Mouse (Mus musculus): ENCODE results near the gene Iqce. TPM values are rescaled to one million over a fixed set of nuclear protein-coding genes. Genes with fewer than 3 reads are reported as not detected.

Iqce gene
- polyA plus RNA-seq, 1 experiment from 2014 or later = 26.1 TPM

DNA sequence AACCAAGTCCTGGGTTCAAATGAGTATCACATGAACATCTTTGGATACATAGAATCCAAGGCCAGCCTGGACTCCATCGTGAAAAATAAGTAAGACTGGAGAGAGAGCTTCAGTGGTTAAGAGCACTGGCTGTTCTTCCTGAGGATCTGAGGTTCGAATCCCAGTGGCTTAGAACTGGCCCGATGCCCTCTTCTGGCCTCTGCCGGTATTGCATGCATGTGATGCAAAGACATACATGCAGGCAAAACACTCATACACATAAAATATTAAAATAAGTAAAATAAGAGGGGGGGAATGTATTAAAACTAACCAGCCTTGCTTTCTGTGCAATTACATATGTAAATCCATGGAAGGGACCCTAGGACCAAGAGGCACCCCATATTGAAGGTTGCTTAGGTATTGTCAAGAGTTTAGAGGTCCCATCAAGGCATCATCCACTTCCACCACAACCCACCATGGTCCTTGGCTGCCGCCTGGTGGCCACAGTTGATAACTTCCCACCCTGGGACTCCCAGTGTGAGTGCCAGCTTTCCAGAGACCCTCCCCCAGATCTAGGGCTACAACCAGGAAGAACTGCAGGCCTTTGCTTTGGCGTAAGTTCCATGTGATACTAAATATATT lies 82.9 kb downstream of the Iqce start:
- Histone ChIP-seq H3K9me3 (ENCODE audit: control insufficient read depth, low read length) (no peaks in the 10 kb centered on the region), H3K27ac (ENCODE audit: low read depth, low read length) (no peak overlapping the region), H3K36me3 (ENCODE audit: control insufficient read depth, insufficient read depth, low read length) (peaks cover 25% of the 10 kb centered on the region), H3K4me2 (ENCODE audit: low read depth, low read length) (no peak overlapping the region), H3K4me3 (ENCODE audit: low read depth, low read length) (no peak overlapping the region), H3K9ac (replicated peaks; ENCODE audit: low read depth, low read length) (no peak overlapping the region), H3K27me3 (ENCODE audit: control insufficient read depth, insufficient read depth, low read length) (no peaks in the 10 kb centered on the region), H3K4me1 (ENCODE audit: control insufficient read depth, insufficient read depth, low read length) (no peaks in the 10 kb centered on the region)
- no peak for ATAC-seq (ENCODE audit: low read depth)
- 22% methylated on average over 6 of the region's 6 CpGs for WGBS

DNA sequence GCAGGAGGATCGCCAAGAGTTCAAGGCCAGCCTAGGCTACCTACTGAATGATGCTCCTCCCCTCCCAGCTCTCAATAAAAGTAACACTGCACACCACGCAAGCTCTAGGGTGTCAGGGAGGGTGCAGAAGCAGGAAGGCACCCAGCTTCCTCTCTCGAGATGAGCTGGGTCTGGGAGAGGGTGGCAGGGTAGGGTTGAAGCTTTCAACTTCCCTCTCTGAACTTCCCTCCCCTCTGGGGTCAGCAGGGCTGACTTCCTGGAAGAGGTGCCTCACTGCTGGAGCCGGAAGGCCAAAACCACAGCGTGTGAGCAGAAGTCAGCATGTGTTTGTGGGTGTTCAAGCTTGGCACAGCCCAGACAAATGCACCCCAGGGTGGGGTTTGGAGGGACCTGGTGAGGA lies 84.5 kb downstream of the Iqce start:
- no peak overlapping the region for H3K27ac ChIP-seq (ENCODE audit: low read depth, low read length)
- no peaks in the 10 kb centered on the region for H3K4me1 ChIP-seq (ENCODE audit: control insufficient read depth, insufficient read depth, low read length)
- no peak overlapping the region for H3K4me3 ChIP-seq (ENCODE audit: low read depth, low read length)
- H3K9ac ChIP-seq (replicated peaks; ENCODE audit: low read depth, low read length) = no peak overlapping the region
- no peak overlapping the region for H3K4me2 ChIP-seq (ENCODE audit: low read depth, low read length)
- WGBS = 76% methylated on average over 5 of the region's 5 CpGs
- H3K27me3 ChIP-seq (ENCODE audit: control insufficient read depth, insufficient read depth, low read length) = no peaks in the 10 kb centered on the region
- no peaks in the 10 kb centered on the region for H3K9me3 ChIP-seq (ENCODE audit: control insufficient read depth, low read length)
- no peak for ATAC-seq (ENCODE audit: low read depth)
- H3K36me3 ChIP-seq (ENCODE audit: control insufficient read depth, insufficient read depth, low read length) = peaks cover 18% of the 10 kb centered on the region

DNA sequence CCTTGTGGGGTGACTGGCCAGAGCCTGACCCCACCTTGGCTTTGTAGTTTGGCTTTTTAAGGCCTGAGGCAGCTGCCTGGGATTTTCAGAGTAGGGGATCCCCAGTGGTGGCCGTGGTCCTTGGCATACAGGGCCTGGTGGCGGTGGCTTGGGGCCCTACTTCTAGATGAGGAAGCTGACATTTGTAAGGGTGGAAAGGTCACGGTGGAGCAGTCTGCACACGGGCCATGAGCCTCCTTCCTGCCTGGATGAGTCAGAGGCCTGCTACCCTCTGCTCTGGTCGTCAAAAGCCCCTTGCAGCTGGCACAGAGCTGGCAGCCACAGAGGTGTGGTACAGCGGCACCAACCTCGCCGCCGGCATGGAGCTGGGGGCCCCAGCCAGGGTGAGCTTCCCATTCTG lies 85.5 kb downstream of the Iqce start:
- Histone ChIP-seq H3K4me3 (ENCODE audit: low read depth, low read length) (no peak overlapping the region), H3K27ac (ENCODE audit: low read depth, low read length) (no peak overlapping the region), H3K4me2 (ENCODE audit: low read depth, low read length) (no peak overlapping the region), H3K27me3 (ENCODE audit: control insufficient read depth, insufficient read depth, low read length) (no peaks in the 10 kb centered on the region), H3K36me3 (ENCODE audit: control insufficient read depth, insufficient read depth, low read length) (peaks cover 9% of the 10 kb centered on the region), H3K9me3 (ENCODE audit: control insufficient read depth, low read length) (no peaks in the 10 kb centered on the region), H3K4me1 (ENCODE audit: control insufficient read depth, insufficient read depth, low read length) (peaks cover 7% of the 10 kb centered on the region; the same call in 1 of the 2 replicates), H3K9ac (replicated peaks; ENCODE audit: low read depth, low read length) (no peak overlapping the region)
- WGBS = 69% methylated on average over 9 of the region's 9 CpGs
- no peak for ATAC-seq (ENCODE audit: low read depth)

DNA sequence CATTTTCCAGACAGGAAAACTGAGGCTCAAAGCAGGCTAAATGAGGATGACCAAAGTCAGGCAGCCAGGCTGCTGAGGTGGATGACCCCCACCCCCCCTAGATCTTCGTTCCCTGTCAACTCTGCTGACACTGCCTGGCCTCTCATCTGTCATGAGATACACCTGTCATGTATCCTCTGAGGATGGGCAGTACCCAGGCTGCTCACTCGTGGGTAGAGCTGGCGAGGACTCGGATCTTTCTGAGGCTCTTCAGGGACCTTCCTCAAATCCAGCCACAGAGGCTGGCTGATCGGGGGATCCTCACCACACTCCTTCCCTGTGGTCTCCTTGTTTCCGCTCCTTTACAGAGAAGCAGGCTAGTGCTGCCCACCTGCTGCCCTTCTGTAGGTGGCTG lies 86.1 kb downstream of the Iqce start:
- WGBS = 86% methylated on average over 6 of the region's 6 CpGs
- H3K27ac ChIP-seq (ENCODE audit: low read depth, low read length) = no peak overlapping the region

DNA sequence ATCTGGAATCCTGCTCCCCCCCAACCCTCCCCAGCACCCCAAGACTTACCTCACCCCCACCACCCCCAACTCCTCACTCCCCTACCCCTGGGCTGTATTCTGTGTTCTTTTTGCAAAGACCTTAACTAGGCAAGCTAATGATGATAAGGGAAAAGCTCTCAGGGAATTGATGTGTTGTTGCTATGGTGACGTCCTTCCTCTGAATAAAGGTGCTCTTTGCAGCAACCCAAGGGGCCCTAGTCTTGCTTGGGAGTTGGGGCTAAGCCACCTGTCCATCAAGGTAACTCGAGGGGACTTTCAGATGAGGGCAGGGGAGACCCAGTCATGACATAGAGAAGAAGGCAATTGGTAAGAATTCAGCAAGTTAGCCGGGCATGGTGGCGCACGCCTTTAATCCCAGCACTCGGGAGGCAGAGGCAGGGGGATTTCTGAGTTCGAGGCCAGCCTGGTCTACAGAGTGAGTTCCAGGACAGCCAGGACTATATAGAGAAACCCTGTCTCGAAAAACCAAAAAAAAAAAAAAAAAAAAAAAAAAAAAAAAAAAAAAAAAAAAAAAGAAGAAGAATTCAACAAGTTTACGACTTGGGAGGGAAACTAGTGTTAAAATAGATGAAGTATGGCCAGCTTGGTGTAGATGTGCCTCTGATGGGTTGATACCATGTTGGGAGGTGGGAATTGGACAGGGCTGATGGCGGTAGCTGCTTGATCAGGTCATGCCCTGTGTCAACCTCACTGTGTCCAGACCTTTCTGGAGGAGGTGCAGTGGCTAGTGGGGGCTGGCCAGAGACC lies 86.7 kb downstream of the Iqce start:
- peaks cover 9% of the 10 kb centered on the region for H3K36me3 ChIP-seq (ENCODE audit: control insufficient read depth, insufficient read depth, low read length)
- no peak overlapping the region for H3K9ac ChIP-seq (replicated peaks; ENCODE audit: low read depth, low read length)
- 86% methylated on average over 9 of the region's 10 CpGs for WGBS
- no peak overlapping the region for H3K4me2 ChIP-seq (ENCODE audit: low read depth, low read length)
- H3K27me3 ChIP-seq (ENCODE audit: control insufficient read depth, insufficient read depth, low read length) = no peaks in the 10 kb centered on the region
- H3K4me3 ChIP-seq (ENCODE audit: low read depth, low read length) = no peak overlapping the region
- H3K4me1 ChIP-seq (ENCODE audit: control insufficient read depth, insufficient read depth, low read length) = peaks cover 19% of the 10 kb centered on the region
- ATAC-seq (ENCODE audit: low read depth) = no peak
- no peak overlapping the region for H3K27ac ChIP-seq (ENCODE audit: low read depth, low read length)
- no peaks in the 10 kb centered on the region for H3K9me3 ChIP-seq (ENCODE audit: control insufficient read depth, low read length)

More for the DNA sequence above, 86.1 kb downstream of the Iqce start:
- Histone ChIP-seq H3K4me2 (ENCODE audit: low read depth, low read length) (no peak overlapping the region), H3K36me3 (ENCODE audit: control insufficient read depth, insufficient read depth, low read length) (peaks cover 9% of the 10 kb centered on the region), H3K4me1 (ENCODE audit: control insufficient read depth, insufficient read depth, low read length) (peaks cover 13% of the 10 kb centered on the region), H3K27me3 (ENCODE audit: control insufficient read depth, insufficient read depth, low read length) (no peaks in the 10 kb centered on the region), H3K9ac (replicated peaks; ENCODE audit: low read depth, low read length) (no peak overlapping the region), H3K9me3 (ENCODE audit: control insufficient read depth, low read length) (no peaks in the 10 kb centered on the region), H3K4me3 (ENCODE audit: low read depth, low read length) (no peak overlapping the region)
- ATAC-seq (ENCODE audit: low read depth) = no peak

DNA sequence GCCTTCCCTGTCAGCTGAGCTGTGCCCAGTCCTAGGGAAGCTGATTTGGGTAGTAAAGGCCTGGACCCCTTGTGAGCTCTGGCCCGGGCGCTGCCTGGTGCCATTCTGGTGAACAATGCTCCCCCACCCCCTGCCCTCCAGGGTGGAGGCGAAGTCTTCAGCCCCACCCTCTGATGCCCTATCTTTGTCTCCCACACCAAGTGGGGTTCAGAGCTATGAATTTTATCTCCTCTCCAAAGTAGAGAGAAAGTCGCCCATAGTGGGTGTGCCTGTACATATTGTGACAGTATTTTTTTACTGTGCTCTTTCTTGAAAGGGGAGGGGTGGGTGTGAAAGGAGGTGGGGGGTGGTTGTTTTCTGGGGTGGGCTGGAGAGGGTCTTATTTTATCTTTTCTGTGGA lies 87.3 kb downstream of the Iqce start:
- H3K4me3 ChIP-seq (ENCODE audit: low read depth, low read length) = no peak overlapping the region
- peaks cover 24% of the 10 kb centered on the region for H3K4me1 ChIP-seq (ENCODE audit: control insufficient read depth, insufficient read depth, low read length)
- H3K27me3 ChIP-seq (ENCODE audit: control insufficient read depth, insufficient read depth, low read length) = no peaks in the 10 kb centered on the region
- no peak overlapping the region for H3K4me2 ChIP-seq (ENCODE audit: low read depth, low read length)
- H3K9ac ChIP-seq (replicated peaks; ENCODE audit: low read depth, low read length) = no peak overlapping the region
- WGBS = 84% methylated on average over 4 of the region's 4 CpGs
- no peaks in the 10 kb centered on the region for H3K9me3 ChIP-seq (ENCODE audit: control insufficient read depth, low read length)
- no peak for ATAC-seq (ENCODE audit: low read depth)
- H3K36me3 ChIP-seq (ENCODE audit: control insufficient read depth, insufficient read depth, low read length) = peaks cover 9% of the 10 kb centered on the region
- H3K27ac ChIP-seq (ENCODE audit: low read depth, low read length) = no peak overlapping the region

DNA sequence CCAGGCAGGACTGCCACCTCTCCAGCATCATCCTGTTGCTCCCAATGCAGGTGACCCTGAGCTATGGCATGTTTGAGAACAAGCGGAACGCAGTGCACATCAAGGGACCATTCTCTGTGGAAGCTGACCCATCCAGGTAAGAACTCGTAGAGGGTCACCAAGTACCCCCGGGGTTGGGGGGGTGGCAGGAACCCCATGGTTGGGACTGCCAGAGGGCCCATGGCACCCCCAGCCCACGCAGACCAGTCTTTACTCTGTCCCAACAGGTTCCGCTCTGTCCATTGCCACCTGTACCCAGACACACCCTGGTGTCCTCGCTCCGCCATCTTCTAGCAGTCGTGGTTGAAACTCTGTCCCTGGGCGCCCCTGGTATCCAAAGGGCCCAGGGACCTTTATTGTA lies 88.0 kb downstream of the Iqce start:
- WGBS = 97% methylated on average over 10 of the region's 10 CpGs
- ATAC-seq (ENCODE audit: low read depth) = no peak

DNA sequence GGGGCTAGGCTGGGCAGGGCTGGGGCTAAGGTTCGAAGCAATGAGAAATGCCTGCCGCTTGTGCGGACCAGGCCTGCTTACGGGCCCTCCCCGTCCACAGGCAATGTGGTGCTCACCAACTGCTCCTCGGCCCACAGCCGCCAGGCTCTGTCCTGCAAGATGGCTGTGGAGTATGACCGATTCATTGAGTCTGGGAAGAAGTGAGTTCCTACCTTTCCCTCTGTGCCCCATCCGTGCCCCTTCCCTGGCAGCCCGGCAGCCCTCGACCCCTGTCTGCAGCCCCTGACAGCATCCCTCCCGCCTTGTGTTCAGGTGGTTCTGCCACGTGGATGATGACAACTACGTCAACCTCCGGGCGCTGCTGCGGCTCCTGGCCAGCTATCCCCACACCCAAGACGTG lies 90.0 kb downstream of the Iqce start:
- Histone ChIP-seq H3K4me3 (ENCODE audit: low read depth, low read length) (peak overlapping the region; percentile 10; the same call in 1 of the 2 replicates), H3K9ac (replicated peaks; ENCODE audit: low read depth, low read length) (0 out of 2 replicates have a peak overlapping the region, but pooled peaks have one; percentile 53), H3K9me3 (ENCODE audit: control insufficient read depth, low read length) (no peaks in the 10 kb centered on the region), H3K4me2 (ENCODE audit: low read depth, low read length) (peak overlapping the region; percentile 85), H3K36me3 (ENCODE audit: control insufficient read depth, insufficient read depth, low read length) (peaks cover 9% of the 10 kb centered on the region), H3K27me3 (ENCODE audit: control insufficient read depth, insufficient read depth, low read length) (no peaks in the 10 kb centered on the region; the same call in 1 of the 2 replicates), H3K27ac (ENCODE audit: low read depth, low read length) (no peak overlapping the region), H3K4me1 (ENCODE audit: control insufficient read depth, insufficient read depth, low read length) (peaks cover 29% of the 10 kb centered on the region)
- 19% methylated on average over 18 of the region's 18 CpGs for WGBS
- ATAC-seq (ENCODE audit: low read depth) = no peak

More for the DNA sequence above, 88.0 kb downstream of the Iqce start:
- H3K9ac ChIP-seq (replicated peaks; ENCODE audit: low read depth, low read length) = no peak overlapping the region
- peaks cover 24% of the 10 kb centered on the region for H3K4me1 ChIP-seq (ENCODE audit: control insufficient read depth, insufficient read depth, low read length)
- no peaks in the 10 kb centered on the region for H3K27me3 ChIP-seq (ENCODE audit: control insufficient read depth, insufficient read depth, low read length)
- H3K36me3 ChIP-seq (ENCODE audit: control insufficient read depth, insufficient read depth, low read length) = peaks cover 9% of the 10 kb centered on the region
- no peak overlapping the region for H3K4me3 ChIP-seq (ENCODE audit: low read depth, low read length)
- no peak overlapping the region for H3K27ac ChIP-seq (ENCODE audit: low read depth, low read length)
- H3K4me2 ChIP-seq (ENCODE audit: low read depth, low read length) = no peak overlapping the region
- no peaks in the 10 kb centered on the region for H3K9me3 ChIP-seq (ENCODE audit: control insufficient read depth, low read length)

Data from neural tube, embryonic 14.5 days (tissue).